Mouse (Mus musculus): Measurements from ENCODE around the gene Tdrkh. TPM values are rescaled to one million over a fixed set of nuclear protein-coding genes. Genes with fewer than 3 reads are reported as not detected.
A peak's percentile ranks its signal among the peaks of the same experiment; 100 is the strongest.

Tdrkh gene
- polyA plus RNA-seq, 1 experiment from 2014 or later = 10.6 TPM

DNA sequence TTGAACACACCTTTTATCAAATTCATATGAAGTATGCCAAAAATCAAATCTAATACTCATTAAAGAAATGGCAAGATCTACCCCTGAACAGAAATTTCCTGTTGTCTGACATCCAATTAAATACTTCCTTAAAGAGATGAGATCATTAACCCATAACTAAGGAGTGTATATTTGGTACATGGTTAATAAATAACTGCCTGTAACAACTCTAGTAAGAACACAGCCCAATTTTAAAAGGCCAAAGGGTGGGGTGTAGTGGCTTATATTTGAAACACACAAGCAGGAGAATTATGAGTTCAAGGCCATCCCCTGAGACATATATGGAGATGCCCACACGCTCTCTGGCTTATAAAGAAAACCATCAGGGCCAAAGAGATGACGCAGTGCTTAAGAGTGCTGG lies 36.3 kb downstream of the Tdrkh start:
- no peaks in the 10 kb centered on the region for H3K9me3 ChIP-seq (ENCODE audit: control insufficient read depth, low read depth, low read length)
- no peak for ATAC-seq (ENCODE audit: insufficient number of reproducible peaks, insufficient read depth, low FRiP score, low read depth)
- H3K27me3 ChIP-seq (ENCODE audit: control insufficient read depth, insufficient read depth, low read length) = no peaks in the 10 kb centered on the region
- no peak overlapping the region for H3K4me2 ChIP-seq (replicated peaks; ENCODE audit: low read depth, low read length)
- H3K36me3 ChIP-seq (ENCODE audit: control insufficient read depth, insufficient read depth, low read length) = peaks cover 33% of the 10 kb centered on the region
- H3K27ac ChIP-seq (ENCODE audit: low read length) = no peak overlapping the region
- no peak overlapping the region for H3K9ac ChIP-seq (replicated peaks; ENCODE audit: low read depth, low read length)
- H3K4me3 ChIP-seq (ENCODE audit: low read depth, low read length) = no peak overlapping the region
- H3K4me1 ChIP-seq (ENCODE audit: control insufficient read depth, insufficient read depth, low read length) = 0 out of 2 replicates have a peak, but pooled peaks cover 1% of the 10 kb centered on the region
- WGBS = 93% methylated on average over 2 of the region's 2 CpGs

- Histone ChIP-seq H3K4me2 (replicated peaks; ENCODE audit: low read depth, low read length) (peak overlapping the region; percentile 4; the same call in 1 of the 2 replicates), H3K9ac (replicated peaks; ENCODE audit: low read depth, low read length) (no peak overlapping the region), H3K4me1 (ENCODE audit: control insufficient read depth, insufficient read depth, low read length) (no peaks in the 10 kb centered on the region), H3K4me3 (ENCODE audit: low read depth, low read length) (no peak overlapping the region), H3K36me3 (ENCODE audit: control insufficient read depth, insufficient read depth, low read length) (no peaks in the 10 kb centered on the region), H3K27ac (ENCODE audit: low read length) (no peak overlapping the region), H3K27me3 (ENCODE audit: control insufficient read depth, insufficient read depth, low read length) (no peaks in the 10 kb centered on the region), H3K9me3 (ENCODE audit: control insufficient read depth, low read depth, low read length) (no peaks in the 10 kb centered on the region)
- 2% methylated on average over 12 of the region's 12 CpGs for WGBS
- peak; percentile 79 for ATAC-seq (ENCODE audit: insufficient number of reproducible peaks, insufficient read depth, low FRiP score, low read depth)
Measured at GRCm38 (mm10) chr3:94456529-94457000, 43.5 kb downstream of the Tdrkh start.

GRCm38 (mm10) chr3:94457055-94457454 lies 44.0 kb downstream of the Tdrkh start:
- Histone ChIP-seq H3K36me3 (ENCODE audit: control insufficient read depth, insufficient read depth, low read length) (no peaks in the 10 kb centered on the region), H3K27ac (ENCODE audit: low read length) (no peak overlapping the region), H3K4me2 (replicated peaks; ENCODE audit: low read depth, low read length) (no peak overlapping the region), H3K4me1 (ENCODE audit: control insufficient read depth, insufficient read depth, low read length) (no peaks in the 10 kb centered on the region), H3K4me3 (ENCODE audit: low read depth, low read length) (no peak overlapping the region), H3K9me3 (ENCODE audit: control insufficient read depth, low read depth, low read length) (no peaks in the 10 kb centered on the region), H3K9ac (replicated peaks; ENCODE audit: low read depth, low read length) (no peak overlapping the region), H3K27me3 (ENCODE audit: control insufficient read depth, insufficient read depth, low read length) (no peaks in the 10 kb centered on the region)
- 70% methylated on average over 3 of the region's 3 CpGs for WGBS
- no peak for ATAC-seq (ENCODE audit: insufficient number of reproducible peaks, insufficient read depth, low FRiP score, low read depth)

- no peak overlapping the region for H3K4me2 ChIP-seq (replicated peaks; ENCODE audit: low read depth, low read length)
- H3K27me3 ChIP-seq (ENCODE audit: control insufficient read depth, insufficient read depth, low read length) = no peaks in the 10 kb centered on the region
- no peak overlapping the region for H3K27ac ChIP-seq (ENCODE audit: low read length)
- WGBS = 94% methylated on average over 2 of the region's 2 CpGs
- no peaks in the 10 kb centered on the region for H3K9me3 ChIP-seq (ENCODE audit: control insufficient read depth, low read depth, low read length)
- no peak overlapping the region for H3K4me3 ChIP-seq (ENCODE audit: low read depth, low read length)
- H3K9ac ChIP-seq (replicated peaks; ENCODE audit: low read depth, low read length) = no peak overlapping the region
- no peaks in the 10 kb centered on the region for H3K36me3 ChIP-seq (ENCODE audit: control insufficient read depth, insufficient read depth, low read length)
- ATAC-seq (ENCODE audit: insufficient number of reproducible peaks, insufficient read depth, low FRiP score, low read depth) = no peak
- no peaks in the 10 kb centered on the region for H3K4me1 ChIP-seq (ENCODE audit: control insufficient read depth, insufficient read depth, low read length)
Measured at GRCm38 (mm10) chr3:94459834-94460233, 46.8 kb downstream of the Tdrkh start.

- H3K27ac ChIP-seq (ENCODE audit: low read length) = no peak overlapping the region
- WGBS = 52% methylated on average over 11 of the region's 11 CpGs
- no peaks in the 10 kb centered on the region for H3K4me1 ChIP-seq (ENCODE audit: control insufficient read depth, insufficient read depth, low read length)
- H3K4me2 ChIP-seq (replicated peaks; ENCODE audit: low read depth, low read length) = no peak overlapping the region
- H3K9me3 ChIP-seq (ENCODE audit: control insufficient read depth, low read depth, low read length) = no peaks in the 10 kb centered on the region
- no peaks in the 10 kb centered on the region for H3K36me3 ChIP-seq (ENCODE audit: control insufficient read depth, insufficient read depth, low read length)
- H3K27me3 ChIP-seq (ENCODE audit: control insufficient read depth, insufficient read depth, low read length) = no peaks in the 10 kb centered on the region
- no peak overlapping the region for H3K9ac ChIP-seq (replicated peaks; ENCODE audit: low read depth, low read length)
- no peak for ATAC-seq (ENCODE audit: insufficient number of reproducible peaks, insufficient read depth, low FRiP score, low read depth)
- no peak overlapping the region for H3K4me3 ChIP-seq (ENCODE audit: low read depth, low read length)
Measured at GRCm38 (mm10) chr3:94463926-94464578, 51.0 kb downstream of the Tdrkh start.

- Histone ChIP-seq H3K9ac (replicated peaks; ENCODE audit: low read depth, low read length) (no peak overlapping the region), H3K4me2 (replicated peaks; ENCODE audit: low read depth, low read length) (no peak overlapping the region), H3K27me3 (ENCODE audit: control insufficient read depth, insufficient read depth, low read length) (no peaks in the 10 kb centered on the region), H3K4me3 (ENCODE audit: low read depth, low read length) (no peak overlapping the region), H3K27ac (ENCODE audit: low read length) (no peak overlapping the region), H3K4me1 (ENCODE audit: control insufficient read depth, insufficient read depth, low read length) (no peaks in the 10 kb centered on the region), H3K36me3 (ENCODE audit: control insufficient read depth, insufficient read depth, low read length) (no peaks in the 10 kb centered on the region), H3K9me3 (ENCODE audit: control insufficient read depth, low read depth, low read length) (no peaks in the 10 kb centered on the region)
- no peak for ATAC-seq (ENCODE audit: insufficient number of reproducible peaks, insufficient read depth, low FRiP score, low read depth)
- 72% methylated on average over 13 of the region's 13 CpGs for WGBS
Measured at GRCm38 (mm10) chr3:94465632-94466430, 52.8 kb downstream of the Tdrkh start.

DNA sequence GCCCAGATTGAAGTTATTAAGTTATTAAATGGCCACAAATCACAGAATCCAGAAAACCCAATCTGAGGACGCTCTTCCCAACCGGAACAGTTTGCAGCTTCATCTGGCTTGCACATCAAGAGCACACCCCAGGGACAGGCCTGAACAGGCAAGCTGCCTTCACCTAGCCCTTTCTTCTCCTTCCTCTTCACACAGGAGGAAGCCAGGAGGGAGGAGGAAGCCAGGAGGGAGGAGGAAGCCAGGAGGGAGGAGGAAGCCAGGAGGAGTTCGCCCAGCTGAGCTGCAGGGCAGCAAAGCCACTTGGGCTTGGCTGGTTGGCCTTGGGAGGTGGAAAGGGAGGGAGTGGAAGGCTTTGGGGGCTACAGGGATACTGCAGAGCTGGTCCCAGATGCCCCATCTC lies 55.9 kb downstream of the Tdrkh start:
- WGBS = 51% methylated on average over 3 of the region's 3 CpGs

GRCm38 (mm10) chr3:94472447-94473114 lies 59.5 kb downstream of the Tdrkh start:
- Histone ChIP-seq H3K4me3 (ENCODE audit: low read depth, low read length) (peak overlapping the region; percentile 6; the same call in 1 of the 2 replicates), H3K9ac (replicated peaks; ENCODE audit: low read depth, low read length) (no peak overlapping the region), H3K4me2 (replicated peaks; ENCODE audit: low read depth, low read length) (peak overlapping the region; percentile 38), H3K4me1 (ENCODE audit: control insufficient read depth, insufficient read depth, low read length) (0 out of 2 replicates have a peak, but pooled peaks cover 3% of the 10 kb centered on the region), H3K27me3 (ENCODE audit: control insufficient read depth, insufficient read depth, low read length) (no peaks in the 10 kb centered on the region), H3K36me3 (ENCODE audit: control insufficient read depth, insufficient read depth, low read length) (no peaks in the 10 kb centered on the region), H3K27ac (ENCODE audit: low read length) (0 out of 2 replicates have a peak overlapping the region, but pooled peaks have one; percentile 33), H3K9me3 (ENCODE audit: control insufficient read depth, low read depth, low read length) (no peaks in the 10 kb centered on the region)
- peak; percentile 72; the same call in 1 of the 2 replicates for ATAC-seq (ENCODE audit: insufficient number of reproducible peaks, insufficient read depth, low FRiP score, low read depth)
- 10% methylated on average over 28 of the region's 28 CpGs for WGBS

More for the DNA sequence above, 55.9 kb downstream of the Tdrkh start:
- no peaks in the 10 kb centered on the region for H3K36me3 ChIP-seq (ENCODE audit: control insufficient read depth, insufficient read depth, low read length)
- no peaks in the 10 kb centered on the region for H3K27me3 ChIP-seq (ENCODE audit: control insufficient read depth, insufficient read depth, low read length)
- peak overlapping the region; percentile 21; the same call in 1 of the 2 replicates for H3K27ac ChIP-seq (ENCODE audit: low read length)
- no peak overlapping the region for H3K4me3 ChIP-seq (ENCODE audit: low read depth, low read length)
- no peaks in the 10 kb centered on the region for H3K9me3 ChIP-seq (ENCODE audit: control insufficient read depth, low read depth, low read length)
- no peak overlapping the region for H3K9ac ChIP-seq (replicated peaks; ENCODE audit: low read depth, low read length)
- H3K4me1 ChIP-seq (ENCODE audit: control insufficient read depth, insufficient read depth, low read length) = 0 out of 2 replicates have a peak, but pooled peaks cover 3% of the 10 kb centered on the region
- no peak for ATAC-seq (ENCODE audit: insufficient number of reproducible peaks, insufficient read depth, low FRiP score, low read depth)
- no peak overlapping the region for H3K4me2 ChIP-seq (replicated peaks; ENCODE audit: low read depth, low read length)

Measured in stomach, embryonic 14.5 days (tissue).